Mouse (Mus musculus) embryonic facial prominence, embryonic 15.5 days (tissue): Measurements from ENCODE around the gene Olfr1396. TPM values are rescaled to one million over a fixed set of nuclear protein-coding genes. Genes with fewer than 3 reads are reported as not detected.

Experiments
- ATAC-seq: fragments of 200-750 bp; cut with Nextera tagmentation; 2 replicates; pipeline ENCODE4 v1.8.0; 2017; ENCODE audit warnings: low read depth, moderate TSS enrichment; ENCODE audit not compliant: insufficient number of reproducible peaks, low FRiP score, low TSS enrichment
- H3K27ac ChIP-seq: fragments of 300-500 bp; sonication (generic); replicated peaks from 2 replicates; pipeline ENCODE4 v1.5.1; 2015; ENCODE audit warnings: mild to moderate bottlenecking, inconsistent platforms
- H3K27me3 ChIP-seq: fragments of 300-500 bp; sonication (generic); 2 replicates; pipeline ENCODE4 v1.6.1; 2015; ENCODE audit warnings: inconsistent platforms
- H3K36me3 ChIP-seq: fragments of 300-500 bp; sonication (generic); 2 replicates; pipeline ENCODE4 v1.6.1; 2015; ENCODE audit warnings: mild to moderate bottlenecking, inconsistent platforms
- H3K4me1 ChIP-seq: fragments of 300-500 bp; sonication (generic); 2 replicates; pipeline ENCODE4 v1.6.1; 2015; ENCODE audit warnings: inconsistent platforms
- H3K4me2 ChIP-seq: fragments of 300-500 bp; sonication (generic); replicated peaks from 2 replicates; pipeline ENCODE4 v1.6.1; 2015; ENCODE audit warnings: mild to moderate bottlenecking, inconsistent platforms
- H3K4me3 ChIP-seq: fragments of 300-500 bp; sonication (generic); replicated peaks from 2 replicates; pipeline ENCODE4 v1.5.1; 2015; ENCODE audit warnings: mild to moderate bottlenecking, inconsistent platforms
- H3K9ac ChIP-seq: fragments of 300-500 bp; sonication (generic); 2 replicates; pipeline ENCODE4 v1.6.1; 2015; ENCODE audit warnings: inconsistent platforms
- H3K9me3 ChIP-seq: fragments of 300-500 bp; sonication (generic); replicated peaks from 2 replicates; pipeline ENCODE4 v1.6.1; 2016; ENCODE audit warnings: inconsistent platforms
- WGBS: fragments of 180-500 bp; shearing (Covaris S2); methylation state at CpG from one replicate; pipeline ENCODE4 v1.1.7; 2015; 5-methylcytosine and 5-hydroxymethylcytosine counted together
- polyA plus RNA-seq: library from polyadenylated mRNA; unstranded; fragments of >200 nt; fragmentation: Nextera tagmentation; extraction: Ambion mirVana; gene quantifications from 2 replicates; pipeline ENCODE4 v1.2.1, GENCODE M21; 2015

Gene Olfr1396
- polyA plus RNA-seq = 0.17 and 0.27 TPM in 2 replicates

- H3K4me2 ChIP-seq = no peak within 1 kb of the TSS
- no peaks in the 10 kb centered on the region for H3K36me3 ChIP-seq
- H3K4me3 ChIP-seq = no peak within 1 kb of the TSS
- H3K9ac ChIP-seq = no peak within 1 kb of the TSS
- H3K27me3 ChIP-seq = no peaks in the 10 kb centered on the region
- no peak for ATAC-seq
- no peak within 1 kb of the TSS for H3K27ac ChIP-seq
- no peaks in the 10 kb centered on the region for H3K9me3 ChIP-seq
- no peaks in the 10 kb centered on the region for H3K4me1 ChIP-seq
Observed at GRCm38 (mm10) chr11:49114774-49115173, at the start of gene Olfr1396. Gene Olfr1396, minus strand, starts transcription at chr11:49114874.

GRCm38 (mm10) chr11:49156821-49157814 lies 42.4 kb upstream of the Olfr1396 start:
- WGBS = 83% methylated on average over 2 of the region's 2 CpGs

GRCm38 (mm10) chr11:49154077-49154476 lies 39.4 kb upstream of the Olfr1396 start, which contains the start of gene Olfr1394:
Gene Olfr1394, plus strand, starts transcription at chr11:49154377.
- Histone ChIP-seq H3K27me3 (no peaks in the 10 kb centered on the region), H3K27ac (no peak within 1 kb of the TSS), H3K36me3 (no peaks in the 10 kb centered on the region), H3K4me2 (no peak within 1 kb of the TSS), H3K4me1 (no peaks in the 10 kb centered on the region), H3K4me3 (no peak within 1 kb of the TSS), H3K9me3 (no peaks in the 10 kb centered on the region), H3K9ac (no peak within 1 kb of the TSS)
- no peak for ATAC-seq
- WGBS = 86% methylated on average over 1 of the region's 1 CpGs

More at GRCm38 (mm10) chr11:49156821-49157814, 42.4 kb upstream of the Olfr1396 start:
- H3K27me3 ChIP-seq = no peaks in the 10 kb centered on the region
- H3K27ac ChIP-seq = no peak overlapping the region
- H3K4me1 ChIP-seq = no peaks in the 10 kb centered on the region
- no peak for ATAC-seq
- H3K4me2 ChIP-seq = no peak overlapping the region
- no peaks in the 10 kb centered on the region for H3K9me3 ChIP-seq
- no peak overlapping the region for H3K9ac ChIP-seq
- H3K4me3 ChIP-seq = no peak overlapping the region
- H3K36me3 ChIP-seq = no peaks in the 10 kb centered on the region

- WGBS = 91% methylated on average over 6 of the region's 6 CpGs
- no peaks in the 10 kb centered on the region for H3K9me3 ChIP-seq
Observed at GRCm38 (mm10) chr11:49141974-49142373, 27.3 kb upstream of the Olfr1396 start, which contains the start of gene Olfr1395. Gene Olfr1395, plus strand, starts transcription at chr11:49142274.

GRCm38 (mm10) chr11:49124169-49124568 lies 9.5 kb upstream of the Olfr1396 start:
- no peak overlapping the region for H3K4me2 ChIP-seq
- WGBS = 89% methylated on average over 2 of the region's 2 CpGs
- H3K4me3 ChIP-seq = no peak overlapping the region
- no peak overlapping the region for H3K9ac ChIP-seq
- ATAC-seq = no peak
- no peak overlapping the region for H3K27ac ChIP-seq
- no peaks in the 10 kb centered on the region for H3K36me3 ChIP-seq
- no peaks in the 10 kb centered on the region for H3K27me3 ChIP-seq
- H3K4me1 ChIP-seq = no peaks in the 10 kb centered on the region
- H3K9me3 ChIP-seq = no peaks in the 10 kb centered on the region

More at GRCm38 (mm10) chr11:49141974-49142373, 27.3 kb upstream of the Olfr1396 start, which contains the start of gene Olfr1395:
- no peak within 1 kb of the TSS for H3K9ac ChIP-seq
- H3K27me3 ChIP-seq = no peaks in the 10 kb centered on the region
- H3K36me3 ChIP-seq = no peaks in the 10 kb centered on the region
- H3K27ac ChIP-seq = no peak within 1 kb of the TSS
- H3K4me3 ChIP-seq = no peak within 1 kb of the TSS
- H3K4me1 ChIP-seq = no peaks in the 10 kb centered on the region
- no peak within 1 kb of the TSS for H3K4me2 ChIP-seq
- ATAC-seq = no peak

- H3K4me3 ChIP-seq = no peak overlapping the region
- WGBS = 72% methylated on average over 3 of the region's 3 CpGs
Observed at GRCm38 (mm10) chr11:49119635-49120034, 5.0 kb upstream of the Olfr1396 start.

GRCm38 (mm10) chr11:49114158-49114557 lies 516 bp downstream of the Olfr1396 start:
- no peak overlapping the region for H3K27ac ChIP-seq

More at GRCm38 (mm10) chr11:49119635-49120034, 5.0 kb upstream of the Olfr1396 start:
- Histone ChIP-seq H3K27ac (no peak overlapping the region), H3K36me3 (no peaks in the 10 kb centered on the region), H3K9me3 (no peaks in the 10 kb centered on the region), H3K4me1 (no peaks in the 10 kb centered on the region), H3K4me2 (no peak overlapping the region), H3K27me3 (no peaks in the 10 kb centered on the region), H3K9ac (no peak overlapping the region)
- no peak for ATAC-seq

GRCm38 (mm10) chr11:49112624-49113219 lies 2.0 kb downstream of the Olfr1396 start:
- 91% methylated on average over 6 of the region's 6 CpGs for WGBS
- Histone ChIP-seq H3K9me3 (no peaks in the 10 kb centered on the region), H3K4me2 (no peak overlapping the region), H3K36me3 (no peaks in the 10 kb centered on the region), H3K27me3 (no peaks in the 10 kb centered on the region), H3K27ac (no peak overlapping the region), H3K4me1 (no peaks in the 10 kb centered on the region), H3K9ac (no peak overlapping the region), H3K4me3 (no peak overlapping the region)
- no peak for ATAC-seq

More at GRCm38 (mm10) chr11:49114158-49114557, 516 bp downstream of the Olfr1396 start:
- H3K27me3 ChIP-seq = no peaks in the 10 kb centered on the region
- H3K9ac ChIP-seq = no peak overlapping the region
- no peaks in the 10 kb centered on the region for H3K36me3 ChIP-seq
- H3K4me1 ChIP-seq = no peaks in the 10 kb centered on the region
- no peak overlapping the region for H3K4me3 ChIP-seq
- 63% methylated on average over 2 of the region's 2 CpGs for WGBS
- ATAC-seq = no peak
- no peak overlapping the region for H3K4me2 ChIP-seq
- H3K9me3 ChIP-seq = no peaks in the 10 kb centered on the region

GRCm38 (mm10) chr11:49111000-49111399 lies 3.7 kb downstream of the Olfr1396 start:
- Histone ChIP-seq H3K4me2 (no peak overlapping the region), H3K4me3 (no peak overlapping the region), H3K9ac (no peak overlapping the region), H3K9me3 (no peaks in the 10 kb centered on the region), H3K4me1 (no peaks in the 10 kb centered on the region), H3K27me3 (no peaks in the 10 kb centered on the region), H3K36me3 (no peaks in the 10 kb centered on the region), H3K27ac (no peak overlapping the region)
- WGBS = 44% methylated on average over 1 of the region's 1 CpGs
- ATAC-seq = no peak

GRCm38 (mm10) chr11:49108833-49109232 lies 5.8 kb downstream of the Olfr1396 start:
- no peak for ATAC-seq
- no peak overlapping the region for H3K27ac ChIP-seq
- WGBS = 34% methylated on average over 1 of the region's 1 CpGs

More at GRCm38 (mm10) chr11:49108833-49109232, 5.8 kb downstream of the Olfr1396 start:
- Histone ChIP-seq H3K36me3 (no peaks in the 10 kb centered on the region), H3K9ac (no peak overlapping the region), H3K27me3 (no peaks in the 10 kb centered on the region), H3K4me1 (no peaks in the 10 kb centered on the region), H3K4me2 (no peak overlapping the region), H3K4me3 (no peak overlapping the region), H3K9me3 (no peaks in the 10 kb centered on the region)
